Mouse (Mus musculus) ES-Bruce4 (cell line): ENCODE data around the gene Lat2. TPM values are rescaled to one million over a fixed set of nuclear protein-coding genes. Genes with fewer than 3 reads are reported as not detected.

Source experiments
- H3K27ac ChIP-seq: 2 replicates; pipeline ENCODE4 v1.5.1; 2012; ENCODE audit warnings: low read length, inconsistent platforms; ENCODE audit not compliant: insufficient read depth
- H3K27me3 ChIP-seq: 2 replicates; pipeline ENCODE4 v1.6.1; 2012; ENCODE audit warnings: mild to moderate bottlenecking, low read length, inconsistent platforms; ENCODE audit not compliant: control insufficient read depth, poor library complexity, insufficient read depth, severe bottlenecking
- H3K36me3 ChIP-seq: 2 replicates; pipeline ENCODE4 v1.6.1; 2012; ENCODE audit warnings: inconsistent platforms, mild to moderate bottlenecking, low read length, moderate library complexity; ENCODE audit not compliant: control insufficient read depth, poor library complexity, insufficient read depth, severe bottlenecking
- H3K4me1 ChIP-seq: one replicate; pipeline ENCODE4 v1.8.1; 2011; ENCODE audit warnings: low read length; ENCODE audit not compliant: control insufficient read depth, insufficient read depth
- H3K4me3 ChIP-seq: 2 replicates; pipeline ENCODE4 v1.5.1; 2011; ENCODE audit warnings: low read depth, mild to moderate bottlenecking, low read length
- H3K9ac ChIP-seq: 2 replicates; pipeline ENCODE4 v1.6.1; 2012; ENCODE audit warnings: low read depth, mild to moderate bottlenecking, inconsistent platforms; ENCODE audit not compliant: poor library complexity, severe bottlenecking
- H3K9me3 ChIP-seq: replicated peaks from 2 replicates; pipeline ENCODE4 v1.6.1; 2012; ENCODE audit warnings: mild to moderate bottlenecking, low read length, inconsistent platforms; ENCODE audit not compliant: control insufficient read depth, poor library complexity, insufficient read depth, severe bottlenecking
- CTCF ChIP-seq: IDR thresholded peaks from one replicate; pipeline ENCODE4 v1.8.1; 2011; ENCODE audit warnings: low read depth, low read length
- EP300 ChIP-seq: IDR thresholded peaks from 2 replicates; pipeline ENCODE4 v1.6.1; 2011; ENCODE audit warnings: low read depth, low read length; ENCODE audit not compliant: insufficient read depth
- POLR2A ChIP-seq: IDR thresholded peaks from one replicate; pipeline ENCODE4 v1.8.1; 2011; ENCODE audit warnings: low read length; ENCODE audit not compliant: insufficient read depth
- polyA plus RNA-seq: library from polyadenylated mRNA; stranded (reverse); fragments of >200 nt; gene quantifications from 2 replicates; pipeline ENCODE4 v1.2.4, GENCODE M21; 2011; ENCODE audit warnings: low read depth; ENCODE audit not compliant: missing spikeins, insufficient read depth, insufficient read length

The Lat2 gene
- polyA plus RNA-seq, 1 experiment = 2.2 TPM

- Histone ChIP-seq H3K27me3 (no peaks in the 10 kb centered on the region), H3K9ac (no peak overlapping the region), H3K4me1 (no peaks in the 10 kb centered on the region), H3K9me3 (no peaks in the 10 kb centered on the region), H3K36me3 (no peaks in the 10 kb centered on the region), H3K27ac (no peak overlapping the region), H3K4me3 (no peak overlapping the region)
- no peak for TF ChIP-seq CTCF
- TF ChIP-seq POLR2A = no peak
- no peak for TF ChIP-seq EP300
Observed at GRCm38 (mm10) chr5:134611810-134612521, 2.9 kb downstream of the Lat2 start.

GRCm38 (mm10) chr5:134609916-134610643 lies 4.7 kb downstream of the Lat2 start:
- Histone ChIP-seq H3K4me1 (no peaks in the 10 kb centered on the region), H3K27me3 (no peaks in the 10 kb centered on the region), H3K9ac (no peak overlapping the region), H3K27ac (no peak overlapping the region), H3K4me3 (no peak overlapping the region), H3K36me3 (no peaks in the 10 kb centered on the region), H3K9me3 (no peaks in the 10 kb centered on the region)
- TF ChIP-seq CTCF = no peak
- no peak for TF ChIP-seq POLR2A
- no peak for TF ChIP-seq EP300

GRCm38 (mm10) chr5:134607121-134607520 lies 7.7 kb downstream of the Lat2 start:
- Histone ChIP-seq H3K27ac (no peak overlapping the region), H3K36me3 (no peaks in the 10 kb centered on the region), H3K9me3 (no peaks in the 10 kb centered on the region), H3K27me3 (no peaks in the 10 kb centered on the region), H3K4me1 (no peaks in the 10 kb centered on the region), H3K9ac (no peak overlapping the region), H3K4me3 (no peak overlapping the region)
- no peak for TF ChIP-seq CTCF
- no peak for TF ChIP-seq POLR2A
- TF ChIP-seq EP300 = no peak

GRCm38 (mm10) chr5:134606314-134606713 lies 8.5 kb downstream of the Lat2 start:
- Histone ChIP-seq H3K9ac (no peak overlapping the region), H3K27ac (no peak overlapping the region), H3K9me3 (no peaks in the 10 kb centered on the region), H3K36me3 (no peaks in the 10 kb centered on the region), H3K27me3 (no peaks in the 10 kb centered on the region), H3K4me3 (no peak overlapping the region), H3K4me1 (no peaks in the 10 kb centered on the region)
- TF ChIP-seq POLR2A = no peak
- peak; percentile 61 for TF ChIP-seq CTCF

DNA sequence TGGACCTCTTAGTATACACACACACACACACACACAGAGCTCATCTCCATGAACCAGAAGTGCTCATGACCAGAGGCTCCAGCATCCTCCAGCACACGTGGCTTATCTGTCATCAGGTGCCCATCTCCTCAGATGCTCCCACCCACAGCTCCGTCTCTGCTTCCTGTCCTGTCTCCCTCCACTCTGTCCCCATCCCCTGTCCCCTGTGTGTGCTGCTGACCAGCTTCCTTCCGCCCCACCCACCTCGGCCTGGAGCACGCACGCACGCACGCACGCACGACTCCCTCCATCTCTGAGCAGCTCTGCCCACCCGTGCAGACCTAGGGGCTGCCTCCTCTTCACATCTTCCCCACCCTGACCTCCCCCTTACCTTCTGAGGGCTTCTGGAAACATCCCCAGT lies 10.4 kb downstream of the Lat2 start:
- Histone ChIP-seq H3K36me3 (no peaks in the 10 kb centered on the region), H3K4me3 (no peak overlapping the region), H3K27ac (no peak overlapping the region), H3K9me3 (no peaks in the 10 kb centered on the region), H3K4me1 (no peaks in the 10 kb centered on the region), H3K27me3 (no peaks in the 10 kb centered on the region), H3K9ac (no peak overlapping the region)
- TF ChIP-seq POLR2A (no peak), CTCF (no peak)

DNA sequence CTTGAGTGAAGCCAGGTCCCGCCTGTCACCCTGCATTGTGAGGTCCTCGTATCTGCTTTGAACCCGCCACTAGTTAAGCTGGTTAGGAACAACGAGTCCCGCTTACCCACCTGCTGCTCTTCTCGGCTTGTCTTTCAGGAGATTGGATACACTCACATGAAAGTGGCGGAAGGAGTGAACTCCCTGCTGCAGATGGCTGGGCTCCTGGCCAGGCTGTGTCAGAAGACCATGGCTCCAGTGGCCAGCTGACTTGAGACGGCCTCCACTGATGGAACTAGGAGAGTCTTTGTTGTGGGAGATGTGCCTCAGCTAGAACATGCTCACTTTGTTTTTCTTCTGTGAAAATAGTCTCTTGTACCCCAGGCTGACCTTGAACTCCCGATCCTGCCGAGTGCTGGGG lies 17.1 kb downstream of the Lat2 start:
- Histone ChIP-seq H3K9ac (no peak overlapping the region), H3K4me3 (no peak overlapping the region), H3K36me3 (peaks cover 20% of the 10 kb centered on the region), H3K27ac (no peak overlapping the region), H3K4me1 (no peaks in the 10 kb centered on the region), H3K9me3 (no peaks in the 10 kb centered on the region), H3K27me3 (no peaks in the 10 kb centered on the region)
- no peak for TF ChIP-seq CTCF
- TF ChIP-seq POLR2A = no peak
- TF ChIP-seq EP300 = no peak
